Mouse (Mus musculus) left cerebral cortex, postnatal 14 days (tissue): ENCODE results near the gene Capg. TPM values are rescaled to one million over a fixed set of nuclear protein-coding genes. Genes with fewer than 3 reads are reported as not detected.

ENCODE experiments used
- DNase-seq, 2 experiments: peaks; one replicate each; pipeline ENCODE4 v3.0.0; 2021 to 2022; ENCODE audit warnings: low spot score in 2 of 2, mixed read lengths in 1 of 2
- intact Hi-C: fragments of 180-260 bp; cut with DNase I; formaldehyde crosslinking; loops from one replicate; pipeline ENCODE4 v1.15.1; 2025
- total RNA-seq, 2 experiments: library from RNA; stranded (reverse); gene quantifications; 2 replicates each; pipeline ENCODE4 v1.2.3; 2021

The Capg gene
- total RNA-seq, 2 experiments from 2014 or later: 3.3 to 3.6 TPM

DNA sequence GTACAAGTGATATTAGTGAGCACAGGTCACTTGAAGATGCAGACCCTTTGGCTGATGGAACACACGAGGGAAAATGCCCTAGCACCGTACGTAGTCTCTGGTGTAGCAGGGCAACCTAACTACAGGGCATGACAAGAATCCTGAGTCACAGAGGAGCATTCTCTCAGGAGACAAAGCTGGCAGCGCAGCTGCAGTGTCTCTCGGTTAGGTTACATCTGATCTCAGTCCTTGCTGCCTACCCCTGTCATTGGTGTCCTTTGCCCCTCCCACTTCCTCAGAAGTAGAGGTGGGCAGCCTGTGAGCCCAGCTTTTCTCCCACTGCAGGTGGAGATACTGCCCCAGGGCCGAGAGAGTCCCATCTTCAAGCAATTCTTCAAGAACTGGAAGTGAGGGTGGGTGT, 18.3 kb downstream of the Capg start:
- intact Hi-C loops: no loop called here
- DNase-seq: no peak

DNA sequence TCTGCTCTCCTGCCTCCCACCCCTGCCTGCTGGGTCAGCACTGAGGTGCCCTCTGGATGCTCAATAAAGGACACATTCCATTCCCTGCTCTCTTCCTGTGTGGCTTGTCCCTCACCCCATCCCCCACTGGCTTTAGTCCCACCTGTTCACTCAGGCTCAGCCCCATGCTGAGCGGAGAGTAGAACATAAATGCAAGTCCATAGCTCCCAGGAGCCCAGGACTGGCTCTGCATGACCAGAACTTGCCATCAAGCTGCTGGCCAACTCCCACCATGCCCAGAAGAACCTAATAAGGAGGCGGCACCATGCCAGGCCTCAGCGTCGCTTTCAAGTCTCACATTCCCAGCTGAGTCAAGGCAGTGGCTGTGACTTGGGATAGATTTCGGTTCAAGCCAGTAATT, 18.7 kb downstream of the Capg start:
- intact Hi-C loops: no loop called here
- no peak for DNase-seq

DNA sequence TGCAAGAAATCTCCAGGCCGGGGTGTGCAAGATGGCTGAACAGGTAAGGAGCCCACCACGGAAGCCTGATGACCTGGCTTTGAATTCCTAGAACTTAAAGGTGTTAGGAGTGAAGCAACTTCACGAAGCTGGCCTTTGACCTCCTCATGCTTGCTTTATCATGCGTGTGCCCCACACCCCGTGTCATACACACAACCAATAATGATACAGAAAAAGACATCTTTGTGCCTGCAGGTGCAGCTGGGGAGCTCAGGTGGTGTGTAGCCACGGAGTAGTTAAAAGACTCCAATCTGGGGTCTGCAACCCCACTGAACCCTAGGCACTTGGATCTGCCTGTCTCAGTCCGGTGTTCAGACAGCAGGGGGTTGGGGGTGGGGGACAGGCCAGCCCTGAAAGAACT, 21.3 kb downstream of the Capg start:
- DNase-seq: no peak
- intact Hi-C loops: no loop called here

DNA sequence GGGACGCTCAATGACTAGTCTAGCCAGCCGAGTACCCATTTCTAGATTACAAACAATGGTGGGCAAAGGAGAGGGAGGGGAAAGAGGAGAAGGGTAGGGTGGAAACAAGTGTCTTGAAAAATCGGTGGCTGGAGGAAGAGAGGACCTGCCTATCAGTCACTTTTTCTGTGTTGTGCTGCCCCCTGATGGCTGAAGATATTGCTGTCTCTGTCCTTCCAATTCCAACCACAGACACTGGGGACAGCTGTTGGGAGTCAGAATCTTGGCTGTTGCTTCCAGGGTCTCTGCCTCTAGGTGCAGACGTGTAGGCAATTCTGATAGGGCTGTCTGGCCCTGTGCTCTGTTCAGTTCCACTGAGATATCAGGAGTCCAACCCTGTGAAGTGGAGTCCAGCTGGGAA, 21.9 kb downstream of the Capg start:
- DNase-seq: peak; percentile 94 to 95
- intact Hi-C loops: loop anchor here (1.0 to 2.0 kb wide), 2 partner anchors 31 to 138 kb away; no protein-coding TSS in a partner anchor

DNA sequence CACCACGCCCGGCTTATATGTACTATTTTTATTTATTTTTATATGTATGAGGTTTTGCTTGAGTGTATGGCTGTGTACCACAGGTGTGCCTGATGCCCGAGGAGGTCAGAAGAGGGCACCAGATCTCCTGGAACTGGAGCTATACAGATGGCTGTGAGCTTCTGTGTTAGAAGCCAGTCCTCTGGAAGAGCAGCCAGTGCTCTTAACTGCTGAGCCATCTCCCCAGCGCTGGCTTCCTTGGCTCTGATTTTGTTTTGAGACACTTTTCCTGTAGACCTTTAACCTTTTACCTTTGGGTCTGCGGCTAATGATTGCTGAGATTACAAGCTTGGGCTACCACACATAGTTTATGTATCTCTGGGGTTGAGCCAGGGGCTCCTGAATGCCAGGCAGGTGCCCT, 23.3 kb downstream of the Capg start:
- no peak for DNase-seq
- intact Hi-C loops: loop anchor here (2.0 kb wide), 1 partner anchor 33 kb away; no protein-coding TSS in a partner anchor

DNA sequence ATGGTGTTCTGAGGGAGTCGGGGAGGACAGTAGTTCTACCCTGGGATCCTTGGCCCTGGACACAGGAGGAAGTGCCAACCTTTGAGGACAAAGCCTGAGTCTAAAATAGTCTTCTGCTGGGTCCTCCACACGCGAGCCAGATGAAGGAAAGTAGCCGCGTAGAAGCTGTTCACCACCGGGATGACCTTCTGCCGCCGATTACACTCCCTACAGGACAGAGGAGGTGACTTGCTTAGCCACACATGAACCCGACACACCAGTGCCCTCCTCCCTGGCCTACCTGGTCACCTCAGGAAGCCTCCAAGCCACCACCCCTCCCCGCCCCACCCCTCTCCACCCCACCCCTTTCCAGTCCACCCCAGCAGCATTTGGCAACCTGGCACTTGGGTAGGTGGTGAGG, 24.5 kb downstream of the Capg start:
- intact Hi-C loops: no loop called here

DNA sequence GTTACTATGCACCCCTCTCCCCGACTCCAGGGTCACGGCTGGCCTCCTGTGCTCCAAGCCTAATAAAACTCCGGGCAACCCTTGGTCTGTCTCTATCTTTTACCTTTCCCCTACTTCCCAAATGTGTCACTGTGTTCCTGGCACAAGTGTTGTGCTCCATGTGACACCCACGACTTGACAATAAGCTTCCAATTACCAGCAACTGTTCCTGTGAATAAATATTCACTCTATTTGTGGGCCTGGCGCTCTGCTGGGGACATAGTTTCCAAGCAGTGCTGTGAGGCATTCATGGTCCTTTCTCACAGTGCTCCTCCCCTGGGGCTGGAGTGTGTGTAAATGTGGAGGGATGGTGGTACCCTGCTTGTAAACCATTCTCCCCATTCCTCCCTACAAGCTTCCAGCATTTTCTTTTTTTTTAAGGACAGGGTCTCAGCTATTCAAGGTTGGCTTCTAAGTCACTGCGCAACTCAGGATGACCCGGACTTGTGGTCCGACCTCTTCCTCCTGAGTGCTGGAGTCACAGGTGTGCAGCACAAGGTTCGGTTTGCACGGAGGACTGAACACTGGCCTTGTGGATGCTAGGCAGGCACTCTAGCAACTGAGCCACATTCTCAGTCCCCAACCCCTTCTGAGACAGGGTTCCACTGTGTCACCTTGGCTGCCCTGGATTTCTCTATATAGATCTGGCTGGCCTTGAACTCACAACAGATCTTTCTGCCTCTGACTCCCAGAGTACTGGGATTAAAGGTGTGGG, 26.6 kb downstream of the Capg start:
- intact Hi-C loops: no loop called here
- DNase-seq: peak in 1 of 2 experiments; percentile 38

More for the DNA sequence above, 24.5 kb downstream of the Capg start:
- no peak for DNase-seq

DNA sequence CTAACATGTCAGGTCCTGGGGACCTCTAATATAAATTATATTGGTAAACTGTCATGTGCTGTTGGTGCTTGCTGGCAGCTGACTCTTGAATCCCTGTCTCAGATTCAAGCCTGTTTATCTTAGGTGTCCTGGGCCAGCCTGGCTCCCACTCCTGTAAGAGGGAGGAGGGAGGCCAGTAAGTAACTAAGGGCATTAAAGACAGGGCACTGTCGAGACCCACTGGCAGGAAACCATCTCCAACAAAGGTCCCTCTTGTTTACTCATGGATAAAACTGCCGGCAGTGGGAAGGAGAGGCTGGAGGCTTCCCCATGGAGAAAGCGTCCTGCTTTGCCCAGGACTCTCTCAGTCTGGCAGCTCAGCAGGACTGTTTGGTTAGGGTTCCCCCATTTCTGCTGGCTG, 27.6 kb downstream of the Capg start:
- intact Hi-C loops: no loop called here
- DNase-seq: no peak

DNA sequence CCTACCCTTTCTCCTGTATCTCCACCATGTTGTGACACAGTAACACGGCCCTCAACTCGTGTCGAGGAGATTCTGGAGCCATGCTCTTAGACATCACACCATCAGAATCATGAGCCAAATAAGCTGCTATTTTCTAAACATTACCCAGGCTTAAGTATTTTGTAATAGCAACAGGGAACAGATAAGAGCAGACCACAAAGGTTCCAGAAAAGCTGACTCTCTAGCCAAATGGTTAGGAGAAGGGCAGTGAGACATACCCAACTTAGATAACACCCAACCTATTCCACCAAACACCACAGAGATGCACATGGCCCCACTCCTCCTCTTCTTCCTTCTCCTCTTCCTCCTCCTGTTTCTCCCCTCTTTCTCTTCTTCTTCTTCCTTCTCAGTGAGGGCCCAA, 31.9 kb downstream of the Capg start:
- intact Hi-C loops: no loop called here
- no peak for DNase-seq

DNA sequence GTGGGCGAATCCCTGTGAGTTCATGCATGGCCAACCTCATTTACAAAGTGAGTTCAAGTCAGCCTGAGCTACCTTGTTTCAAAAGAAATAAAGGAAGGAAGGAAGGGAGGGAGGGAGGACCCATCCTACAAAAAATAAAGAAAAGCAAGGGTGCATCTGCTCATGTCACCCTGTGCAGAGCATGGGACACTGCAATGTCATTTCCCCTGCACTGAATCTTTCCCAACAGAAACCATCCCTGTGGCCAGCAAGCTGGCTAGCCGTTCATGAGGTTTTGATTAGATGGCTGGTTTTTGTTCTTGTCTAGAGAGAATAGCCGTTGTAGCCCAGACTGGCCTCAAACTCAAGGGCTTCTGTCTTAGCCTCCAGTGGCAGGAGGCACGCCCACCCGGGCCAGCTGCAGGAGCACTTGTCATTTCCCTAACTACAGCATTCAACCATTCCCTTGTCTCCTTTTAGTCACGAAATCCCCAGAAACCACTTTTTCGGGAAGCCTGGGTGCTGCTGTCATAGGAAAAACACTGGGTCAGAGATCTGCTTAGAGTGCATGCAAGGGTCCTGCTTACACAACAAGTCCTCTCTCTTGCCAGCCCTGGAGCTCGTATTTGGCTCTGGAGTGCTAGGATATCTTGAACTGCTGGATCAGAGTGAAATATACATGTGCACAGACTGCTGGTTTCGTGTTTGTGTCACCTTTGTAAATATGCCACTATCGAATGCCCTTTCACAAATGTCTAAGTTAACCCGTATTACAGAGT, 37.6 kb downstream of the Capg start:
- intact Hi-C loops: no loop called here
- DNase-seq: no peak

DNA sequence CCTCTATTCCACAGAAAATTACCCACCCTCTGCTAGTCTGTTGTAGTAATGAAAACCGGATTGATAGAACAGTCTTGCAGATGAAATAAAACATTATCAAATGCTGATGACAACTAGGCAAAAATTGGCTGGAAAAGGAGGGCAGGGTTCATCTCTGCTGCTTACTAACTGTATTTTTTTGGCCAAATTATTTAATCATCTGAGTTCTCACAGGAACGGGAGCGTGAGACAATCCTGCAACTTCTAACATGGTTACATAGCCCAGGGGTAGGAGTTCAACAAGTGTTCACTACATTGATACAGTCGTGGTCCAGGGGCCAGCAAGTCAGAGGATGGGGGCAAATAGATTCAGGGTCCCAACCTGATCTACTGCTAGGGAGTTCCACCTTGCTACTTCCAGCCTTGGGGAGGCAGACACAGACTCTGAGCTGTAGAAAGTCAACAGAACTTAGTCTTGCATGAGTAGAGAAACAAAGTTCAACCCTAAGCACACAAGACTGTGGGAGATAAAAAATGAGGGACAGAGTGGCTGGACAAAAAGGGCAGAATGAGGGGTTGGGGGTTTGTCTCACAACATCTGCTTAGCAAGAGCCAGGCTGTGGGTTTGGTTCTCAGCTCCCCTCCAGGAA, 39.1 kb downstream of the Capg start:
- intact Hi-C loops: no loop called here
- DNase-seq: no peak

DNA sequence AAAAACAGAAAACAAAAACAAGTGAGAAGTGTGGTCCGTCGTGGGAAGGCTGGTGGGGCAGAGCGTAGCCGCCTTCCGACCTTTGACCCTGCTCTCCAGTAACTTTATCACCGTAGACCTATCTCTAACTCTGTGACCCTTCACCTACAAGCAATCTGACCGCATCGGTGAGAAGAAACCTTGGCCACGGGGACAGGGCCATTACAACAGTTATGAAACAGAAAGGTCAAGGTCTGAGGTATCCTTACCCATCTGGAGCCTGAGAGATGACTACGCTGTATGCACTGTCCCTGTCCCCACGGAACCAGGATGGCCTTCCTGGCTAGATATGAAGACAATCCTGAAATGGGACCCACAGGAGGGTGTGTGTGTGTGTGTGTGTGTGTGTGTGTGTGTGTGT, 40.0 kb downstream of the Capg start:
- no peak for DNase-seq
- intact Hi-C loops: no loop called here

DNA sequence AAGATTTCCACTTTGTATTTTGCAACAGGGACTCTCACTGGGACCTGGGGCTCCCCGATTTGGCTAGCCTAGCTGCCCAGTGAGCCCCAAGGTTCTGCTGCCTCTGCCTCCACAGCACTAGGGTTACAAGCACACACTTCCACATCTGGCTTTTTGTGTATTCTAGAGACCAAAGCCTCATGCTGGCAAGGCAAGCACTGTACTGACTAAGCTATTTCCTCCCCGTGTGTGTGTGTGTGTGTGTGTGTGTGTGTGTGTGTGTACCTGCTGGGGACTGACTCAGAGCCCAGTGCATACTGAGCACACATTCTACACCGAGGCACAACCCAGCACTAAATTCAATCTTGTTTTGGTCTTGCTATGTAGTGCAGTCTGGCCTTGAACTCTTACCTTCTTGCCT, 42.5 kb downstream of the Capg start:
- intact Hi-C loops: no loop called here
- no peak for DNase-seq

DNA sequence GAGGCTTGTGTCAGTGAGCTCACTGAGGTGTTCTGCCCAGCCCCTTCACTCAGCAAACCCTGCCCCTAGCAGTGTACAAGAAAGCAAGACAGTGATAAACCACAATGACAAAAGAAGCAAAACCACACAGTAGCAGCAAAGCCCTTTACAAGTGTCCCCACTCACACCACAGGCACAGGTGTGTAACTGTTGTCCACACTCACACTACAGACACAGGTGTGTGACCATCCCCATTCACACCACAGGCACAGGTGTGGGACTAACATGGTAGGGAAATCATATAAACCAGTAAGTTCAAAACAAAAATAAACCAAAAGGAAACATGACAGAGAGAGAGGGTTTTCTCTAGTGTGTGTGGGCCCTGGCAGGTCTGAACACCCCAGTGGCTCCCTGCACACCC, 44.1 kb downstream of the Capg start:
- intact Hi-C loops: no loop called here
- DNase-seq: no peak

DNA sequence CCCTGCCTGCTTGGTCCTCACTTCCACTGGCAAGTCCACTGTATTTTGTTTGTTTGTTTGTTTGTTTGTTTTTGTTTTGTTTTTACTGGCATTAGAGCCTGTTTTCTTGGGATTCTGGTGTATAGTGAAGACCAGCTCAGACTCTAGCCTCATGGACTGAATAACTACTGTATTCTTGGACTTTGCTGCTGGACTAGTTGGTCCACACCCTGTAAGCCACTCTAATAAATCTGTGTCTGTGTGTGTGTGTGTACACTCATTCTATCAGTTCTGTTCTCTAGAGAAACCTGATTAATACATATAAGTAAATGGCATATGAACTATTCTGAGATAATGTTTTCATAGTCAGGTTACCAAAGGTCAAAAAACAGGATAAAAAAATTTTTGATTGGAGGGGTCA, 45.9 kb downstream of the Capg start:
- no peak for DNase-seq
- intact Hi-C loops: no loop called here

DNA sequence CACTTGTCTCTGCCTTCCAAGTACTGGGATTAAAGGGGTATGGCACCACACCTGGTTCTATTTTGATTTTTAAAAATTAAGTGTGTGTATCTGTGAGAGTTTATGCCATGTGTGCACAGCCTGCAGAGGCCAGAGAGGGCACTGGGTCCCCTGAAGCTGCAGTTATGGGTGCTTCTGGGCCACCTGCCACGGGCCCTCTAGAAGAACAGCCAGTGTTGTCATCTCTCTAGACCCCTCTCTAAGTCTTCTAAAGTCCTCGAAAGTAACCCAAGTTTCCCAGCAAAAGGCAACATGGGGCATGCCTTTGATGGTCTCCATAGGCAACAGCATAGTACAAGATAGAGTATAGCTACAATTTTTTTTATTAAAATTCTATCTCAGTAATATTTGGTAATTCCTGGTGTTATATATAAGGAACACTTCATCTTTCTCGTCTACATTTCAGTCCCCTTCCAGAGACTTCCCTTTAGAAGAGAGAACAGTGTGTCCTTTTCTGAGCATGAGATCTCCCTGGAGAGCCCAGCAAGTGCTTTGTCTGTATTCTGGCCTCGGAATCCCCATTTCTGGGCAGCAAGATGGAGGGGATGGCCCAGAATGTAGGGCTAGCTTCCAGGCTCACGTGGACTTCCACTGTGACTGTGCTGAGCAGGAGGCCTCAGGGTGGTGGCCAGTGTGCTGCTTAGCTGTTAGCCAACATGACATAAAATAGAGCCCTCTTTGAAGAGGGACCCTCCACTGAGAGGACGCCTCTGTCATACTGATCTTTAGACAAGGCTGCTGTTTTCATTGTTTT, 49.0 kb downstream of the Capg start:
- intact Hi-C loops: no loop called here
- DNase-seq: peak; percentile 22 to 51

DNA sequence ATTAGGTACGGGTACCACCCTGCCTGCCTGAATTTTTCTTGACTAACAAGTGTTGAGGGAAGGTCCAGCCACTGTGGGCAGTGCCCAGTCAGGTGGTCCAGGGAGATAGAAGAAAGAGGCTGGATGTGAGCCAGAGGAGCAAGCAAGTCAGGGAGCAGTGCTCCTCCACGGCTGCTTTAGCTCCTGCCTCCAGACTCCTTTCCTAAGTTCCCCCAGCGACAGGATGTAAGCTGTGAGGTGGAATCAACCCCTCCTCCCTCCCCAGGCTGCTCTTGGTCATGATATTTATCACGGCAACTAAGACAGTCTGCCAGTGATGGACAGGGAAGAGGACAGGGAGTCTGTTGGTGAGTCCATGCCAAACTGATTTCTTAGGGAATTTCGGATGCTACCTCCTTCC, 49.7 kb downstream of the Capg start:
- intact Hi-C loops: no loop called here
- DNase-seq: no peak

DNA sequence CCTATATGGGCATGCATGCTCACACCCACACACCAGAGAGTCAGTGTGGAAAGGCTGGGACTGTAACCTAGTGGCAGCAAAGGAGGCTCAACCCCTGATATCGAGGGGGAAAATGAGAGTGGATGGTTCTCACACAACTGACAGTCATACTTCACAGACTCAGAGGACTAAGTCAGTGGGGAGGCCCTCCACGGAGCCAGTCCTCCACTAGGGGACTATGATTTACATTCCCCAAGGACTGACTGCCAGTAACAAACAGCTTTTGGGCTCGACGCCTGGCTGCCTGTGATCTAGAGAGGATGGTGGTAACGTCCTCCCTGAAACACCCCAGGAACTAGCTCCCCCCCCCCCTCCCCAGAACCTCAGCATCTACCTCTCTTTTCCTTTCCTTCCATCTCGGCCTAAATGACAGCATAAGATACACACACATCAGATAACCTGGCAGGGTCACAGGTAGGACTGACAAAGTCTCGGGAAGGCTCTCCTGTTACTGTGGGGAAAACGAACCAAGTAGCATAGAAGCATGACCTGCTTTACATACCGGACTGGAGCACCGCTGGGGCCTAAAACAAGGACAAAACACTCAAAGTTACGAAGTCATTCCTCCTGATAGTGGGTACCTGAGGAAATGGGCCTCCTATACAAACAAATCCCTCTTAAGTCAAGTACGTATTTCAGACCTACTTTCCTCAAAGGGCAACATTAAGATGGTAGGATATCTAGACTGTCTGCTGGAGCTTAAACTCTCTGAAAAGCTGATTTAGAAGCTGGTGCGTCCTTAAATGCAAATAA, 53.1 kb downstream of the Capg start:
- intact Hi-C loops: no loop called here
- peak; percentile 24 to 33 for DNase-seq
